Mouse (Mus musculus) ES-E14 (cell line): Measurements from ENCODE around the gene Gab1.

Experiments
- CHD2 ChIP-seq: IDR thresholded peaks from 2 replicates; pipeline ENCODE4 v1.6.1; 2014; ENCODE audit warnings: mild to moderate bottlenecking, low read depth, low read length, inconsistent platforms
- HCFC1 ChIP-seq: IDR thresholded peaks from 2 replicates; pipeline ENCODE4 v1.6.1; 2012; ENCODE audit warnings: low read length, inconsistent platforms, borderline replicate concordance; ENCODE audit not compliant: insufficient read depth
- MAFK ChIP-seq: IDR thresholded peaks from 2 replicates; pipeline ENCODE4 v1.6.1; 2014; ENCODE audit warnings: mild to moderate bottlenecking, low read depth, low read length, inconsistent platforms; ENCODE audit not compliant: insufficient read depth
- ZC3H11A ChIP-seq: IDR thresholded peaks from 2 replicates; pipeline ENCODE4 v1.6.1; 2012; ENCODE audit warnings: low read depth, mild to moderate bottlenecking, inconsistent platforms, low read length, borderline replicate concordance
- ZNF384 ChIP-seq: IDR thresholded peaks from 2 replicates; pipeline ENCODE4 v1.6.1; 2012; ENCODE audit warnings: low read depth, low read length, inconsistent platforms

DNA sequence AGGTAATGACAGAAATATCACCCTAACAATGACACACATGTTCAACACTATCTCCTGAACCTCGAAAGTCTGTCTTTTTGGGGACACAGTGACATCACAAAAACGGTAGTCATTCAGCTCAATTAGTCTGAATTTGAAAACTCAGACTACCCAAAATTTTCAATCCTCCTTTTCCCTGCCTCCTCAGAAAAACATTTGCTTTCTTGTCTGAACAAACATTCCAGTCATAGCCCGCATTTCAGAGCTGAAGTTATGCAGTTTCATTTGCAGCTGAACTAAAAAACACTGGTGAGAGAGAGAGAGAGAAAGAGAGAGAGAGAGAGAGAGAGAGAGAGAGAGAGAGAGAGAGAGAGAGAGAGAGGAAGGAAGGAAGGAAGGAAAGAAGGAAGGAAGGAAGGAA lies 23.2 kb downstream of the Gab1 start:
- no peak for TF ChIP-seq HCFC1
- no peak for TF ChIP-seq ZNF384
- TF ChIP-seq ZC3H11A, result no peak
- TF ChIP-seq CHD2, result no peak
- TF ChIP-seq MAFK, result no peak
